Mouse (Mus musculus) retina, embryonic 14.5 days (tissue): ENCODE measurements around the gene Ppy.

Experiments used
- DNase-seq: peaks from one replicate; pipeline ENCODE4 v3.0.0-alpha.2; 2015; ENCODE audit warnings: low spot score

Gene Ppy

DNA sequence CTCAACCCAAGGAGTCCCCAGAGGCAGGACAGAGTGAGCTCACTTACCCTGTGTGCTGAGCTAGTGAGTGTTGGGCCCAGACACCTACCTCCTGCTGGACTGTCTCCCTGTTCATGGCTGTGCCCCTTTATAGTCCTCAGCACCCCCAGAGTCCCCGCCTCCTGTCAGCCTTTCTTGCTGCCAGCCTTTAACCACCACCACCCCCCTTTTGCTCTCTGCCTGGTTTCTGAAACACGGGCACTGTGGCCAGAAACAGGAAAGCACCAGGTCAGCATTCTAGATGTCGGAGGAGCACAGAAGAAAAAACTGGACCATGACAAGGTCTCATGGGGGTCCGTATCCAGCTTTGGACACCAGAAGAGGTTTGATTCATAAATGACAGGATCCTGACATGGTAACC is at the start of gene Ppy:
Gene Ppy (minus strand): TSS at position 101 of the 400 bp plus-strand sequence.
- DNase-seq: no peak

DNA sequence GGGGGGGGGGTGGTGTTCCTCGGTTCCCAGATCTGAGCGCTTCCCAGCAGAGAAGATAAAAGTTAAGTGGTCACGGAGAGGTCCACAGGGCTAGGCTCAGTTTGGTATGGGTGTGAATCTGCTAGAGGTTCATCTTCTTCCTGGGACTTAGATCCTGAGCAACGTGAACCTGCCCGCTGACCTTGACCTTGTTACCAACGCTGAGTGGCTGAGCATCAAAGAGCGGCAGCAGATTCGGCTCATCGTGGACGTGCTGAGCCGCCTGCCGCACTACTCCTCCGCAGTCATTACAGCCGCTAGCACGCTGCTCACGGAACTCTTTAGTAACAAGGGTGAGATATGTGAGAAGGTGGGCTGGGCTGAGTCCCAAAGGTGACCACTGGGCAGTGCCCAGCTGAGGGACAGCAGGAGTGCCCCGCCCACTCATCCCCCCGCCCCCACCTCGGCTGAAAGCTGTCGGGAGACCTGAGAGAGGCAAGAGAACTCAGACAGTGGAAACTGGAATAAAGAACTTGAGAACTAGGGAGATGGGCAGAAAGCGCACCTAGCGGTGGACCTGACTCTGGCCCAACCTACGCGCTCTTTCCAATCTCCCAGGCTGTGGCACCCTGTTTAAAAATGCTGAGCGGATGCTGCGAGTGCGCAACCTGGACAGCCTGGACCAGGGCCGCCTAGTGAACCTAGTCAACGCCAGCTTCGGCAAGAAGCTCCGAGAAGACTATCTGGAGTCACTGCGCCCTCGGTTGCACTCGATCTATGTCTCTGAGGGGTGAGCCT is 46.3 kb upstream of the Ppy start:
- DNase-seq: no peak

DNA sequence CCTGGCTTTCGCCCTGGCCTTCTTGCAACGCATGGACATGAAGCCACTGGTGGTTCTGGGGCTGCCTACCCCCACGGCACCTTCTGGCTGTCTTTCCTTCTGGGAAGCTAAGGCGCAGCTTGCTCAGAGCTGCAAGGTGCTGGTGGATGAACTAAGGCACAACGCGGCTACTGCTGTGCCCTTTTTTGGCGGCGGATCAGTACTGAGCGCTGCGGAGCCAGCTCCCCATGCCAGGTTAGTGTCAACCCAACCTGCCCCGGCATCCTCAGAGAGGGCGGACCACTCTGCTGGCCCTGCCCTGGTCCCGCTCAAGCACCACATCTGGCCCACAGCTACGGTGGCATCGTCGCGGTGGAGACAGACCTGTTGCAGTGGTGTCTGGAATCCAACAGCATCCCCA is 45.4 kb upstream of the Ppy start:
- DNase-seq: no peak

DNA sequence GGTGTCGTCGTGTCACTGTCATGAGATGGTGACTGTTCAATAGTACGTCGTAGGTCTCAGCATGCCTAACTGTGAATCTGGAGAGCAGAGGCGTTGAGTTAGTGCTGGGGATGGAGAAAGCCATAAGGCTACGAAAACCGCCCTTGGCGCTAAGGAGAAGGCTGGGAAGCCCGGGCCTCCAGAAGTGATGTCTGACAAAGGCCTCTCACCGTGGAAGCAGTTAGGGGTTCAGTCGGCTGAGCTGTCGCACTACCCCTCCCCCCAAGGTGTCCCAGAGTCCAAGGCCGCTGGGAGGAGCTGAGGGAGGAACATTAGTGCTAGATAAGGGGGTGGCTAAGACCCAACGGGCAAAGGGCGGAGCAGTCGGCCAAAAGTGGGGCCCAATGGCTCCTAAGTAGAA is 44.9 kb upstream of the Ppy start:
- DNase-seq: no peak

DNA sequence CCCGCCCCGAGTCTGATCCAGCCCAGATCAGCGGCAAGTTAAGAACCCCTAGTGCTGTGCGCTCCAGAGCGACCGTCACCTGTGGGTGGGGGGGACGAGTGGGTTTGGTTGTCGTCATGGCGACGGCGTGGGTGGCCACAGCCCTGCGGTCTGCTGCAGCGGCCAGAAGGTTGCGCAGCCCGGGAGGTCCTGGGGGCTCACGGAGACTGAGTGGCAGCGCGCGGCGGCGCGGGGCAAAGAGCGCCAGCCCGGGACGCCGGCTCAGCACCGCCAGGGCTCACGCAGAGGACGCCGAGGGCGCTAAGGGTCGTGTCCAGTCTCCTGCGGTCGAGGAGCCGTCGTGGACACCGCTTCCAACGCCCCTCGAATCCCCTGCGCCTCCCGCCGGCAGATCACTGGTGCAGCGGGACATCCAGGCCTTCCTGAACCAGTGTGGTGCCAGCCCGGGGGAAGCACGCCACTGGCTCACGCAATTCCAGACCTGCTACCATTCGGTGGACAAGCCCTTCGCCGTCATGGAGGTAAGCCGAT is 44.4 kb upstream of the Ppy start, which contains the start of gene Nags:
Gene Nags (plus strand): TSS at position 43 of the 531 bp plus-strand sequence.
- DNase-seq: peak; percentile 26

DNA sequence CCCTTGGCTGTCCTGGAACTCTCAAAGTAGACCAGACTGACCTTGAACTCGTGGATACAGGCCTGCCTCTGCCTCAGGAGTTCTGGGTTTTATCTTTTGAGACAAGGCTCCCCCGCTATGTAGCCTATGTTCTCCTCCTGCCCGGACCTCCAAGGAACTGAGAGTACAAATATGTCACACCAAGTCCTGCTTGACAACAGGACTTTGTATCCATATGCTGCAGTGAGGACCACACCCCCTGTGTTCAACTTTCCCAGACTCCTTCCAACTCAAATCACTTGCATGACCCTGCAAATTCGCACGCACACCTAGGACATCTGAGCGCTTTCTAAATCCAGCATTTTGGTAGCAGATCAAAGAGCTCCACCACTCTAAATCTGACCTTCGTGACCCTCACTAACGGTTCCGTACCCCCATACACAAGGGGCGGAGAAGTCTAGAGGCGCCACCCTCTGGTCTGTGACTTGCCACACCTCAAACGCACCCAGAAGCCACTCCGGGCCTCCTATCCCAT is 43.9 kb upstream of the Ppy start:
- DNase-seq: peak; percentile 58

DNA sequence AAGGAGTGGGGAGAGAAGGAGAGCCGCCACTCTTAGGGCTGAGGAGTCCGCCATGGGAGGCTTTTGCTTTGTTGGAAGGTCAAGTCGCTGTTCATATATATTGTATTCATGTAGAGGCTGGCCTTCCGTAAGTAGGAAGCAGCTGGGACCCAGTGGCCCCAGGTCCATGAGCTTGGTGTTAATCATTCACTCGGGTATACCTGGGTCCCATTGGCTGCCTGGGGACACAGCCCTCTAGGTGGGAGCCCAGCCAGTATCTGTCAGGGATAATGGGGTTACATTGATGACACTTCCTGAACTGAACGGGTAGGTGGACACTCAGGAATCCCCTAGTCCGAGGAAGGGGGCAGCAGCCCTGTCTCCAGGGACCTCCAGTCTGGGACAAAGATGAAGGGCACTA is 41.2 kb upstream of the Ppy start:
- DNase-seq: no peak

DNA sequence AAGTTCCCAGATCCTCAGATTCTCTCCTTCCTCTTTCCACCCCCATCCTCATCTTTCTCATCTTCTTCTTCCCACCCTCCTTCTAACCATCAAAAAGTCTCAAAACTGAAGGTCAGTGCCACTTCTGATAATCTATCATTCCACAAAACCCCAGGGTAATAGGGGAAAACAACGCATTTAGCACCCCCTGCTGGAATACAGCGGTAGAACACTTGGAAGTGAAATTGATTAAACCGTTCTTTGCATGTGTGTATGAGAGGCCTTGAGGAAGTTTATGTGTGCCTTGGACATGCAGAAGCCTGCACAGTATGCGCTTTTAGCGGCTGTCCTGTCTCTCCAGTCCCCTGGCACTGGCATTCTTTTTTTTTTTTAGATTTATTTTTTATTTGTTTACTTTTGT is 39.4 kb upstream of the Ppy start:
- DNase-seq: peak; percentile 85

DNA sequence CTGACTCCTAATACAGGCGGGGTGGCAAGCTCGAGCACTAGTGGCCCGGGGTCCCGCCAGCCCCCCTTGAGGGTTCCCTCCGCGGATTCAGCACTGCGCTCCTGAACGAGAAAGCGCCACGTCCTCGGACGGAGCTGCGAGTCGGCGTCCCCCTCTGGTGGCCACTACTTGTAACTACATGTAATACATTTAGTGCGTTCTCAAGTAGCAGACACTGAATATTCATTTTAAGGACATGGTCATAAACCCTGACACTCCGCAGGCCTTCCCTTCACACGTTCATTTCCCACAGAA is 37.3 kb upstream of the Ppy start:
- peak; percentile 88 for DNase-seq

DNA sequence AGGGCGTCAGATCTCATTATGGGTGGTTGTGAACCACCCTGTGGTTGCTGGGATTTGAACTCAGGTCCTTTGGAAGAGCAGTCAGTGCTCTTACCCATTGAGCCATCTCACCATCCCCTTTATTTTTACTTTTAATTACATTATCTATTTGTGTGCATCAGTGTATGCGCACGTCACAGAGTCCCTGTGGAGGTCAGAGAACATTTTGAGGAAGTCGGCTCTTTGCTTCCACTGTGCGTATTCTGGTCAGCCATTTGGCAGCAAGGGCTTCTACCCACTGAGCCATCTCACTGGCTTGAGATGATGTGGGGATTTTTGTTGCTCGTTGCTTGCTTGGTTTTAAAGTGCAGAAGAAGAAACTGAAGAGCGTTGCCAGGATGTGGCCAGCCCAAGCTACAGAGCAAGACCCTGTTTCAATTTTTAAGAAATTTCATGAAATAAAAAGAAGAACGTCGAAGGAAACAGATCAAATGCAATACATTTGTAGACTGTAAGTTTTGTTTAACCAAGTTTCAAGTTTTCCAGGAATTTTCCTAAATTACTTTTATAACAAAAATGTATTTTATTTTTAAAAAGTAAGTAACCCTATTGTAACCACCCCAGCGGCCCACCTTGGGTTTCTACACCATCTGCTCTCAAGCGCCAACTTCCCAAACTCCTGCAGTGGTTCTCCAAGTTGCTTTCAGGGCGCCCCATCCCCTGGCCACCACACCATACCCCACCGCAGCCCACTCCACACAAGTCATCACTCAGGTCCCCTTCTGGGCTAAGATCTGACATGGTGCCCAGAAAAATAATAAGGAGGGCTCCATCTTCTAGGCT is 36.7 kb upstream of the Ppy start:
- no peak for DNase-seq

DNA sequence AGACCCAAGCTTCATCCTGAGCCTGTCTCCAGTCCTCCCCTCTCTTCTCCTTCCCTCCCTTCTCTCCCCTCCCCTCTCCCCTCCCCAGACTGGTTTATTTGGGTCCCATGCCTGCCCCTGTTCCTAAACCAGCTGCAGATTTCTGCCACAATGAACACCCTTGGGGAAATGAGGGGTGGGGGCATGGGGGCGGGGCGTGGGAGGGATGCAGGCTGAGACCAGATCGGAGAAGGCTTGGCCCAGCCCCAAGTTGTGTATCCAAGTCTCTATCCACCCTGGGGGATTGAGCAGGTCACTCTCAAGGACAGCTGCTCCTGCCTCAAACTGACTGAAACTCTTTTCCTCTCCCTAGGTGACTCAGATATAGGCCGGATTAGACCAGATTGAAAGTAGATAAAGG is 33.4 kb upstream of the Ppy start:
- DNase-seq: no peak

DNA sequence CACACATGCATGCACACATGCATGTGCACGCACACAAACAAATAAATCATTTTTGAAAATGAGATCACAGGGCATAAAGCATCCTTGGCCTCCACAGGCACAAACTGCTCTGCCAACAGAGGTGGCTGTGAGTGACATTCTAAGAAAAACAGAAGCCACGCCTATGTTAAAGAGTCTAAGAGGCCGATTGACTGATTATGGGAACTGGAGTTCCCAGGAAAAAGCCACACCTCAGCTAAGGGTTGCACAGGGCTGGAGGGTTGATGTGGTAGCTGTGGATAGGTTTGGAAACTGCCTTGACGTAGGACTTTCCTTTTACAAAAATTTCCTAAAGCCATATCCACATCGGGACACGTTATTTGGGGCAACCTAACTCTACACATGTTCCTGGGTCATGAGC is 16.3 kb upstream of the Ppy start:
- no peak for DNase-seq

DNA sequence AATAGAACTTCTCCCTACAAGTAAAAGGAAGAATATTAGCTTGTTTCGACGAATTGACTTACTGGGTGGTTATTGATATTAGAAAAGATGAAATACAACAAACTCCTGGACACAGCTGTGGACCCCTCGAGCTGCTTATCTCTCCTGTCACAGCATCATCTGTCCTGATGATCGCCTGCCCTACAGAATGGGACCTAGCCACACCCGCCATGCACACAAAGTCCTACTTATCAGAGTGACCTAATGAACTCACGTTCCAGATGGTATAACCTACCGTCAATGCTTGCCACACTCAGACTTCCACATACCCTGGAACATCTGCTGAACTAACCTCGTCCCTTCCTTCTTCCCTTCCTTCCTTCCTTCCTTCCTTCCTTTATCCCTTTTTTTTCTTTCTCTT is 15.1 kb upstream of the Ppy start:
- DNase-seq: no peak

DNA sequence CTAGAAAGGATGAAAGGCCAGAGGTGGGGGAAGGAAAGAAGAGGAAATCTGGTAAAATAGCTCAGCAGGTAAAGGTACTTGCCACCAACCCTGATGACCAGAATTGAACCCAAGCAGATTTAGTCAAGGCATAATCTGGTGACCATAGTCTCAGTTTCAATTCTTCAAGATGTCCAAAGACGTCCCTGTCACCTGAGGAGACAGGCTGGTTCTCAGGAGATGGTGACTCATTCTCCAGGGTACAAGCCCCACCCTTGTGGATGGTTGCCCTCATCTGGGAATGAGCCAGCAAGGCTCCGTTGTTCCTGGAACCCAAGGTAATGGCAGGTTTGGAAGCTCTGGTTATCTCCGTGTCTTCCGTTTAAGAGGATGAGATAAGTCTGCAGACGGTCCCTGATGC is 10.5 kb upstream of the Ppy start:
- no peak for DNase-seq

DNA sequence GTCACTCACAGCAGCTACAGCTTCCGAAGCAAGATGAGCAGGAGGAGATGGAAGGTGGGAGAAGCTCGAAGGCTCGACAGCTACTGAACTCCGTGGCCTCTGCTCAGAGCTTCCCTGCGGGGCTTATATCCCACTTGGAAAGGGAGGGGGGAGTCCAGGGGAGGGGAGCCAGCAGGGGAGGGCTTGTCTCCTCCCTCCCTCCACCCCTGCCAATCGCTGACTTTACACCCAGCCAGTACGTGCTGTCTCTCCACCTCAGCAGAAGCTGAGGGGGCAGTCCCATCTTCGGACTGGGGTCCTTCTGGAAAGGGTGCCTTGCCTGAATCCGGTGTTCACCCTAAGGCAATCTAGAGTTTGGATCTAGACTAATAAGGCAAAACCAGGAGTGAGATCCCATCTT is 6.6 kb upstream of the Ppy start, which contains the start of gene Pyy:
Gene Pyy (minus strand): TSS at position 101 of the 400 bp plus-strand sequence.
- DNase-seq: no peak

DNA sequence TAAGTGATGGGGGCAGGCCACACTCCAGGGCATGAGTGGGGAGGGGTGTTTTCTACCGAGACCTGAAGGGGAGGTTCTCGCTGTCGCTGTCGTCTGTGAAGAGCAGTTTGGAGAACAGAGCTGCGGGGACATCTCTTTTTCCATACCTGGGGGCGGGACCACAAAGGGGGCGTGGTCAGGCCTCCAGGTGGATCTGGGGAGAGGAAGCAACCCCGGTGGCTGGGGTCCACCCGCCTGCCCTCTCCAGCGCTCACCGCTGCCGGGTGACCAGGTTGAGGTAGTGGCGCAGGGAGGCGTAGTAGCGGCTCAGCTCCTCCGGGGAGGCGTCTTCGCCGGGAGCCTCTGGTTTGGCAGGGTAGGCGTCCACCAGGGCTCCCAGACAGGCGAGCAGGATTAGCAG is 5.8 kb upstream of the Ppy start:
- DNase-seq: no peak

DNA sequence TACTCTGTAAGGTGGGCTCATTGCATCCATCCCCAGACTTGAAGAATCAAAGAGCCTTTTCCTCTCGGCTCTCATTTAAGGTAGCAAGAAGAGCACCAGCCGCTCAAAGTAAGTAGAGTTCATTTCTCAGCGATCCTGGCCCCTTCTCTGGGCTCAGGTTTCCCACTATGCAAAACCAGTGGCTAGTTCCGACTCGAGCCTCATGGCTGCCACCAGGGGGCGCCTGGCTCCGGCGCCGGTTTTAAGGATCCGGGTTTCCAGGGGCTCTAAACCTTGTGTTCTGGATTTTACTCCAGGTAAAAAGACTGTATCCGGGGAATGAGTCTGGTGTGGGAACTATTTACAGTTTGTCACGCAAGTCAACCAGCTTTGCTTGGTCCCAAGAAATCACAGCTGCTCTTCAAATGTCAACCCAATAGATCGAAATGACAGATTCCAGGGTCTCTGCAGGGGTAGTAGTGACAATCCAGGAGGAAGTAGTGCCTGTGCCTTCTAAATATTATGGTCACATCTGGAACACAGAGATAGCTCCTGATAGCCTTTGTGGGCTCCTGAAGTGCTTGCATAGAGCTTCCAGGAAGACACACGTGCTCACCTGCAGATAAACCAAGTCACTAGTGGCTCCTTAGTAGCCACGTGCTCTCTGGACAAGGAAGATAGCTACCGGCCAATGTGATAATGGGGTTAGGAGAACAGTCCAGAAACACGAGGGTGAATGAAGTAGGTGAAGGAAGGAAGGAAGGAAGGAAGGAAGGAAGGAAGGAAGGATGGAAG is 1.6 kb upstream of the Ppy start:
- peak; percentile 85 for DNase-seq

DNA sequence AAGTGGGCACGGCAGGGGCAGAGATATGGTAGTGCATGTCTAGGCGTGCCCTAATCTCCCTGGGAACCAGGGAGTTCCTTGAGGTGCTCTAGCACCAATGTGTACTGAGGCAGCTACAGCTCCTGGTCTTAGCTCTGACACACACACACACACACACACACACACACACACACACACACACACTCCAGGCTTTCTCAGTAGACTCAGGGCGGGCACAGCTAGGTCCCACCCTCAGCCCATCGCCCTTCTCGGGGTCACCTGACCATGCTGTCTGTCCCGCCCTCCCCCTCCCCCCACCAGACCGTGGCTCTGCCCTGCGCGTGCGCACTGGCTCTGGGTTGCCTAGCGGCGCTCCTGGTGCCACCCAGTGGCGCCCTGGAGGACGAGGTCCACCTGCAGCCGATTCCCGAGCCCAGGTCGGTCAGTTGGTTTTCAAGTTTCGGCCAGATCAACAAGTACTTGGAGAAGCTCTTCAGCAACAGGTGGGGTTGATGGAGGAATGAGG is 4.2 kb downstream of the Ppy start:
- peak; percentile 93 for DNase-seq

DNA sequence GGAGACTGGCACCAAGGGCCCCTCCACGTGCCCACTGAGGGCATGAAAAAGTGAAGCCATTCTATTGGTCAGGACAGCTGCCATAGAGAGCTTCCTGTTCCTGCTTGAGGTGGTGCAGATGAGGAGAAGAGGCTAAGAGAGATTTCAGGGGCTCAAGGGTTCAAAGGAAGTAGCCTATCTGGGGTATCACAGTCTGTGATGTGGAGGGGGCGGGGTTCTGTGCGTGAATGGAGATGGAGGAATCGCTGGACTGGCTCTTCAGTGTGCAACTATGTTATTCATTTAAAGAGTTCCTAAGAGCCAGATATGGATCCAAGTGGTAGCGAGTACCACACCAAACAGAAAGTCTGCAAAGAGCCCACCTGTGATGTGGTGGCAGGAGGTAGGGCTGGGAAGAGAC is 4.7 kb downstream of the Ppy start:
- DNase-seq: no peak

DNA sequence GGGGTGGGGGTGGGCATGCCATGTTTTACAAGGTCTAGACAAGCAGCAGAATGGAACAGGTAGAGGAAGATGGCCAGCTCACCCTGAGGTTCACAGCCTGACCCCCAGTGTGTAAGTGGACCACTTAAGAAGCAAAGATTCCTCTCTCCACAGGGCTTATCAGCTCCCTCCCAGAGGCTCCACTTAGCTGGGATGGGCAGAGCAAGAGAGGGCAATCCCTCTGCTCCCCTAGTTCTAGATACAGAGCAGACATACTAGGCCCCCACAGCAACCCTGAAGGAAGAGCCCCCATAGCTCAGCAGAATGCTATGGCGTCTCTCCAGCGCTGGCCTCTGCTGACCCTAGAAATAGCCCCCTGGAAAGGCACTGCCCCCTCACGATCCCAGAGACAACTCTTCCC is 5.4 kb downstream of the Ppy start:
- DNase-seq: no peak

DNA sequence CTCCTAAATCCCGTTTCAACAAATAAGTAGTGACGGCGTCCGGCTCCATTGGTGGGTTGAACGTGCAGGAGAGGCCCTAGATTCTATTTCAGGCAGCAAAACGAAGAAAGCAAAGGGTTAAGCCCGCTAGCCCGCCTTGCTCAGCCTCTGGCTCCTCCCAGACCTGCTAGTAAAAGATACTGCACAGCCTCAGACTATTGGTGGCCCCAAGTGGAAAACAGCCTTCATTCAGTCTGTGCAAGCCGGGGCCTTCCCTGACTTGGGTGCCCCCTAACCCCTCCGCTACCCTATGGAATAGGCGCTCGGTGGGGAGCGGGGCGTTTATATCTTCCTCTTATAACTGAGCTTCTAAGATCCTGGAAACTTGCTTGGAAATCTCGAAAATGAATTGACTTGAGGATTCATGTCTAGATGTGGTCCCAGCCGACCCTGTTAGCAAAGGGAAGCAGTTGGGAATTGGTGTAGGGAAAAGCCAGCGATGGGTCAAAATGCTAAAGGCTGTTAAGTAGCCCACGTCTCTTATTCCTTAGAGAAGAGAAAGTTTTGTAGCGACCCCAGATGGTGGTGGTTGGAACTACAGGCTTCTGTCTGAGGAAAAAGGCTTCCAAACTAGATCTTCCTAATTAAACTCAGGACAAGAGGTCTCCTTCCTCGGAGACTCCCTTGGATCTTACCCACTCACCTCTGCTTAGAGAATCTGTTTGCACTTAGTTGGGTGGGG is 11.9 kb downstream of the Ppy start:
- DNase-seq: peak; percentile 94
